Mouse (Mus musculus) limb, embryonic 15.5 days (tissue): ENCODE results near the gene Nod1. TPM values are rescaled to one million over a fixed set of nuclear protein-coding genes. Genes with fewer than 3 reads are reported as not detected.

Experiments used
- ATAC-seq: fragments of 200-750 bp; cut with Nextera tagmentation; 2 replicates; pipeline ENCODE4 v1.8.0; 2017; ENCODE audit warnings: low read depth, moderate TSS enrichment; ENCODE audit not compliant: insufficient number of reproducible peaks, low FRiP score, low TSS enrichment
- H3K27ac ChIP-seq: fragments of 300-500 bp; sonication (generic); 2 replicates; pipeline ENCODE4 v1.5.1; 2015; ENCODE audit warnings: moderate library complexity, mild to moderate bottlenecking, inconsistent platforms
- H3K27me3 ChIP-seq: fragments of 300-500 bp; sonication (generic); 2 replicates; pipeline ENCODE4 v1.6.1; 2015; ENCODE audit warnings: inconsistent platforms
- H3K36me3 ChIP-seq: fragments of 300-500 bp; sonication (generic); 2 replicates; pipeline ENCODE4 v1.6.1; 2015; ENCODE audit warnings: inconsistent platforms
- H3K4me1 ChIP-seq: fragments of 300-500 bp; sonication (generic); 2 replicates; pipeline ENCODE4 v1.6.1; 2015; ENCODE audit warnings: inconsistent platforms
- H3K4me2 ChIP-seq: fragments of 300-500 bp; sonication (generic); 2 replicates; pipeline ENCODE4 v1.6.1; 2015; ENCODE audit warnings: mild to moderate bottlenecking, inconsistent platforms
- H3K4me3 ChIP-seq: fragments of 300-500 bp; sonication (generic); 2 replicates; pipeline ENCODE4 v1.5.1; 2015; ENCODE audit warnings: mild to moderate bottlenecking, inconsistent platforms
- H3K9ac ChIP-seq: fragments of 300-500 bp; sonication (generic); 2 replicates; pipeline ENCODE4 v1.6.1; 2015; ENCODE audit warnings: inconsistent platforms
- H3K9me3 ChIP-seq: fragments of 300-500 bp; sonication (generic); 2 replicates; pipeline ENCODE4 v1.6.1; 2016; ENCODE audit warnings: inconsistent platforms
- WGBS: fragments of 180-500 bp; shearing (Covaris S2); methylation state at CpG from one replicate; pipeline ENCODE4 v1.1.7; 2015; 5-methylcytosine and 5-hydroxymethylcytosine counted together
- polyA plus RNA-seq: library from polyadenylated mRNA; unstranded; fragments of >200 nt; fragmentation: Nextera tagmentation; extraction: Ambion mirVana; gene quantifications from 2 replicates; pipeline ENCODE4 v1.2.1, GENCODE M21; 2015

Gene Nod1
- polyA plus RNA-seq, 1 experiment from 2014 or later = 13.3 TPM

DNA sequence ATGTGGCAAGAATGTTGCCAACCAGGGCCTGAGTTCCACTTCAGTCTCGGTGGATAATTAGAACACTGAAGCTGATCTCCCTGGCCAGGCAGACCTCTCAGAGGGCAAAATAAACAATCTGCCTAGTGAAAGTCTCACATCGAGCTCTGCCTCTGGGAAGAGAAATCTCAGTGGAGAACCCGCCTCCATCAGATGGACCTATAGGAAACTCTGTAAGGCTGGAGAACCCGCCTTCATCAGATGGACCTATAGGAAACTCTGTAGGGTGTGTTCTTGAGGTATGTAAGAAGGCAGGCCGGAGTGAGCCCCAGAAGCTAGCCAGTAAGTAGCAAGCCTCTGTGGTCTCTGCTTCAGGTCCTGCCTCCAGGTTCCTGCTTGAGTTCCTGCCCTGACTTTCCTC, 37.5 kb downstream of the Nod1 start:
- ATAC-seq = no peak
- no peak overlapping the region for H3K27ac ChIP-seq

DNA sequence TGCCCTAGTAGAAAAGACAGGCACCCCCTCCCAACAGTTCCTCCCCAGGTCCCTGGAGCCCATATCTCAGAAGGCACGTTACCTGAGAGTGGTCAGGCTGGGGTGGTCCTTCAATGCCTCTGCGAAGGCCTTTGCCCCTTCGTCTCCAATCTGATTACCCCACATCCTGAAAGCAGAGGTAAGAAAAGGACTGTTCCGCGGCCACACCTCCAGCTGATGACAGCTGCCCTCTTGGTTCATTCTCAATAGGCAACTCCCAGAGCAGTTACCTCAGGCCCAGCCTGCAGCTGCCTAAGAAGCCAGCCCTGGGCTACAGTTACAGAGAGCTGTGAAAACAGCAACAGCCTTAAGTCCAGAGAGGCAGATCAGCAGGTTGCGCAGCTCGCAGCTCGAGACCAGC, 38.1 kb downstream of the Nod1 start:
- no peak overlapping the region for H3K4me3 ChIP-seq
- H3K9me3 ChIP-seq = no peaks in the 10 kb centered on the region
- no peak overlapping the region for H3K4me2 ChIP-seq
- 89% methylated on average over 8 of the region's 8 CpGs for WGBS
- no peak overlapping the region for H3K9ac ChIP-seq
- H3K27me3 ChIP-seq = no peaks in the 10 kb centered on the region
- no peak for ATAC-seq
- H3K27ac ChIP-seq = no peak overlapping the region
- peaks cover 12% of the 10 kb centered on the region; the same call in 1 of the 2 replicates for H3K36me3 ChIP-seq
- H3K4me1 ChIP-seq = no peaks in the 10 kb centered on the region

More for the DNA sequence above, 37.5 kb downstream of the Nod1 start:
- no peak overlapping the region for H3K4me2 ChIP-seq
- no peaks in the 10 kb centered on the region for H3K27me3 ChIP-seq
- H3K4me1 ChIP-seq = no peaks in the 10 kb centered on the region; the same call in 1 of the 2 replicates
- H3K4me3 ChIP-seq = no peak overlapping the region
- 83% methylated on average over 5 of the region's 5 CpGs for WGBS
- no peak overlapping the region for H3K9ac ChIP-seq
- H3K36me3 ChIP-seq = peaks cover 12% of the 10 kb centered on the region; the same call in 1 of the 2 replicates
- H3K9me3 ChIP-seq = no peaks in the 10 kb centered on the region

DNA sequence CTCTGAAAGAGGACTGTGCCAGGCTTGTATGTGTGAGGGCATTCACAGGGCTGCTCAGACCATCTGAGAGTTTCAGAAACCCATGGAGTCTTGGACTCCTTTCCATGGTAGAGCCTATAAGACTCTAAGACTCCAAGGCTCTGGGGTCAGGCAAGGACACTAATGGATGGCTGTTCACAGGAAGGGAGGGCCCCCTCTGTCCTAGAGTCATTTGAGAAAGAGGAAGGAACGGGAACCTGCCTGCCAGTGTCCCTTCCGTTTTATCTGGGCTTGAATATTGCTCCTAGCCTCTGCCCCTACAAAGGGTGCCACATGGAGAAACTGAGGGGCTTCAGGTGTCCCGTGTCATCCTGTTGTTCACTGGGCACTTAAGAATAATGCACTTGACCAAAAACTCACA, 38.5 kb downstream of the Nod1 start:
- no peak for ATAC-seq
- Histone ChIP-seq H3K9ac (no peak overlapping the region), H3K4me3 (no peak overlapping the region), H3K9me3 (no peaks in the 10 kb centered on the region), H3K27ac (no peak overlapping the region), H3K27me3 (no peaks in the 10 kb centered on the region), H3K4me2 (no peak overlapping the region), H3K4me1 (no peaks in the 10 kb centered on the region), H3K36me3 (peaks cover 9% of the 10 kb centered on the region; the same call in 1 of the 2 replicates)
- WGBS = 72% methylated on average over 3 of the region's 3 CpGs

DNA sequence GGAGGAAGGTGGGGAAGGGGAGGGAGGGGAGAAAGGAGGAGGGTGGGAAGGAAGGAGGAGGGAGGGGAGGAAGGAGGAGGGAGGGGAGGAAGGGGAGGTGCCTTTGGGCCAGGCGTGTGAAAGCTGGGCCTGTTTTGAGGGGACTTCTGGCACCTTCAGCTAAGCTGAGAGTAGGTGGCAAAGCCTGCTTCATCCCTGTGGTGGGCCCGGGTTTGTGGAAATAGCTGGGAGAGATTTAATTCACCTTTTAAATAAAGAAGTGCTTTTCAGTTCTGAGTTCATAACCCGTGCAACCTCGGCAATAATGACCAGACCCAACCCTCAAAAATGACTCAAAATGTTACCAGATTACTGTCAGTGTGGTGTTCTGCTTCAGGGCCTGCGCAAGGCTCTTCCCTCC, 39.2 kb downstream of the Nod1 start:
- H3K4me1 ChIP-seq = no peaks in the 10 kb centered on the region
- WGBS = 75% methylated on average over 5 of the region's 5 CpGs
- H3K4me3 ChIP-seq = no peak overlapping the region
- no peak overlapping the region for H3K9ac ChIP-seq
- no peak for ATAC-seq
- no peaks in the 10 kb centered on the region for H3K27me3 ChIP-seq
- H3K36me3 ChIP-seq = peaks cover 12% of the 10 kb centered on the region; the same call in 1 of the 2 replicates
- no peak overlapping the region for H3K27ac ChIP-seq
- no peak overlapping the region for H3K4me2 ChIP-seq
- H3K9me3 ChIP-seq = no peaks in the 10 kb centered on the region

DNA sequence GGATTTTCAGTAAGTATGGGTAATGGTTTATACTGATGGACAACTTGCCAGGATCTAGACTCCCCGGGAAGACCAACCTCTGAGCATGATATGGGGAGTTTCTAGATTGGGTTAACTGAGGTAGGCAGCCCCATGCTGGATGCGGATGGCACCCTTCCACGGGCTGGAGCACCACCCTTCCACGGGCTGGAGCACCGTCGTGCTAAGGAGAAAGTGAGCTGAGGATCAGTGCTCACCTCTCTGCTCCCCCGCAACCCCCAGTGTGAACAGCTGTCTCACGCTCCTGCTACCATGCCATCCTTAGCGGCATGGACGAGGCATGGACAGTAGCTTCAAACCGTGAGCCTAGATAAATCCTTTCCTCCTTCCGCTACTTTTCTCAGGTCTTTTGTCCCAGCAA, 39.9 kb downstream of the Nod1 start:
- H3K9ac ChIP-seq = no peak overlapping the region
- no peak for ATAC-seq
- H3K4me3 ChIP-seq = no peak overlapping the region
- peaks cover 10% of the 10 kb centered on the region; the same call in 1 of the 2 replicates for H3K36me3 ChIP-seq
- no peak overlapping the region for H3K4me2 ChIP-seq
- H3K27ac ChIP-seq = no peak overlapping the region
- 94% methylated on average over 12 of the region's 12 CpGs for WGBS
- no peaks in the 10 kb centered on the region for H3K27me3 ChIP-seq
- no peaks in the 10 kb centered on the region for H3K9me3 ChIP-seq
- no peaks in the 10 kb centered on the region for H3K4me1 ChIP-seq

DNA sequence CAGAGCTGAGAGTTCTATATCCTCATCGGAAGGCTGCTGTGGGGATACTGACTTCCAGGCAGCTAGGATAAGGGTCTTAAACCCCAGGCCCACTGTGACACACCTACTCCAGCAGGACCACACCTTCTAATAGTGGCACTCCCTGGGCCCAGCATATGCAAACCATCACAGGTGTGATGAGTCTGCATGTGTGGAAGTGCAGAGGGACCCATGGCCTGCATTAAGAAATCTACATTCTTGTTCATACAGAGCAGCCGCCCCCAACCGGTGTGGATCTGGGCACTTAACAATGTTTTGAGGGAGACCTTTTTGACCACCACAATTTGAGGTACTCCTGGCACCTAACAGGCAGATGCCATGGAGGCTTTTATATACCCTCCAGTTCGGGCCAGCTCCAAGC, 40.8 kb downstream of the Nod1 start:
- no peaks in the 10 kb centered on the region for H3K9me3 ChIP-seq
- WGBS = 91% methylated on average over 4 of the region's 4 CpGs
- no peak for ATAC-seq
- H3K9ac ChIP-seq = no peak overlapping the region
- no peak overlapping the region for H3K4me2 ChIP-seq
- H3K4me1 ChIP-seq = no peaks in the 10 kb centered on the region
- no peak overlapping the region for H3K27ac ChIP-seq
- no peak overlapping the region for H3K4me3 ChIP-seq
- H3K27me3 ChIP-seq = no peaks in the 10 kb centered on the region
- peaks cover 12% of the 10 kb centered on the region; the same call in 1 of the 2 replicates for H3K36me3 ChIP-seq

DNA sequence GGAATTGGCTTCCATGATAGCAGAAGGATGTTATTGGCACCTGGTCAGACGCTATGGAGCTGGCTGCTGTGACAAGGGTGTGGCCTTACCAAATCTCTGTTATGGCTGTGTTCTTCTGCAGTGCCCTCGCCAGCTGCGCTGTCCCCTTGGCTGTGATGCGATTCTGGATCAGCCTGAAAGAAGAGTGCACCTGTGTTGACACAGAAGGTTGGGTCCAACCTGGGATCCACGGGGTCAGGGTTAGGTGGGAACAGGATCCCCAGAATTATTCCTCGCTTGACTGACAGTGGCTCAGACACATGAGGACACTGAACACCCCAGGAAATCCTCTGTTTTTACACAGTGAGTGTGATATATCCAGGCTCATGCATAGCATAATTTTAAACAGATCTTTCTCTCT, 44.5 kb downstream of the Nod1 start:
- WGBS = 89% methylated on average over 6 of the region's 6 CpGs
- Histone ChIP-seq H3K4me2 (no peak overlapping the region), H3K4me3 (no peak overlapping the region), H3K4me1 (no peaks in the 10 kb centered on the region), H3K27ac (no peak overlapping the region), H3K27me3 (no peaks in the 10 kb centered on the region), H3K9ac (no peak overlapping the region), H3K36me3 (peaks cover 9% of the 10 kb centered on the region; the same call in 1 of the 2 replicates), H3K9me3 (no peaks in the 10 kb centered on the region)
- ATAC-seq = no peak

DNA sequence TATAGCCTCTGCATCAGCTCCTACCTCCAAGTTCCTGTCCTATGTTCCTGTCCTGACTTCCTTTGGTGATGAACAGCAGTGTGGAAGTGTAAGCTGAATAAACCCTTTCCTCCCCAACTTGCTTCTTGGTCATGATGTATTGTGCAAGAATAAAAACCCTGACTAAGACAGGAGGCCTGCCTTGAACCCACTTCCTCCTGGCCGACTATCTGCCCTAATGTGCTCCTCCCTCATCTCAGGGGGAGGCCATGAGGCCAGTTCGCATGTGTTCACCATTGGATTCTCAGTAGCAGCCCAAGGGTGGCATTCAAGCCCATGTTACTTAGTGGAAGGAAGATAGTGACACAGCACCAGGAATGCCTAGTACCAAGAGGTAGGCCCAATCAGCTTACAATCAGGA, 45.5 kb downstream of the Nod1 start:
- Histone ChIP-seq H3K4me2 (no peak overlapping the region), H3K4me3 (no peak overlapping the region), H3K9me3 (no peaks in the 10 kb centered on the region), H3K27me3 (no peaks in the 10 kb centered on the region), H3K27ac (no peak overlapping the region), H3K4me1 (no peaks in the 10 kb centered on the region), H3K36me3 (peaks cover 9% of the 10 kb centered on the region; the same call in 1 of the 2 replicates), H3K9ac (no peak overlapping the region)
- ATAC-seq = no peak
- 74% methylated on average over 2 of the region's 2 CpGs for WGBS

DNA sequence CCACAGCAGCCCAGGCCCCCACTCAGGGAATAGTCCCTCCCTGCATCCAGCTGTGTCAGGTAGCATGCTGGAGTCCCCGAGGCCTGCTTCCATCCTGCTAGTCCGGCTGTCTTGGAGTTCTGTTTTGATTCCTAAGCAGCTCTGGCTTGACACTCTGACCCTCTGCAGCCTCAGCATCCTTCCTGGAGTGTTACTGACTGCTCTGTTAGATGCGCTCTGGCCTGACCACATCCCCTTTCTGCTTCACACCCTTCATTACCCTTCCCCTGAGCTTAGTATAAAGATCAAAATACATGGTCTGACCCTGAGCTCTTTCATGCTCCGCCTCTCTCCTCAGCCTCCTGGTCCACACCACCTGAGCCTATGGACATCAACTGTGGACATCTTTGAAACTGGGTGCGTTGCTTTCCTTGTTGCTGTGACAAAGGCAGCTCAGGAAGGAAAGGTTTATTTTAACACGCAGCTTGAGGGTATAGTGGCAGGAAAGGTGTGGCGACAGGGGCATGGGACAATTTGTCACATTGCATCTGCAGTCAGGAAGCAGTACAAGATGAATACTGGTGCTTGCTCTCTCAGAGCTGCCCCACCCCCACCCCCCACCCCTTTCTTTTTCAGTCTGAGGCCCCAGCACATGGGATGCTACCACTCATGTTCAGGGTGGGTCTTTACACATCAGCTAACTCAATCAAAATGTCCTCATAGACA, 46.5 kb downstream of the Nod1 start:
- ATAC-seq = no peak
- H3K36me3 ChIP-seq = peaks cover 9% of the 10 kb centered on the region; the same call in 1 of the 2 replicates
- H3K9me3 ChIP-seq = no peaks in the 10 kb centered on the region
- no peak overlapping the region for H3K4me3 ChIP-seq
- no peak overlapping the region for H3K27ac ChIP-seq
- H3K4me2 ChIP-seq = no peak overlapping the region
- H3K4me1 ChIP-seq = no peaks in the 10 kb centered on the region
- 63% methylated on average over 7 of the region's 7 CpGs for WGBS
- no peak overlapping the region for H3K9ac ChIP-seq
- H3K27me3 ChIP-seq = no peaks in the 10 kb centered on the region

DNA sequence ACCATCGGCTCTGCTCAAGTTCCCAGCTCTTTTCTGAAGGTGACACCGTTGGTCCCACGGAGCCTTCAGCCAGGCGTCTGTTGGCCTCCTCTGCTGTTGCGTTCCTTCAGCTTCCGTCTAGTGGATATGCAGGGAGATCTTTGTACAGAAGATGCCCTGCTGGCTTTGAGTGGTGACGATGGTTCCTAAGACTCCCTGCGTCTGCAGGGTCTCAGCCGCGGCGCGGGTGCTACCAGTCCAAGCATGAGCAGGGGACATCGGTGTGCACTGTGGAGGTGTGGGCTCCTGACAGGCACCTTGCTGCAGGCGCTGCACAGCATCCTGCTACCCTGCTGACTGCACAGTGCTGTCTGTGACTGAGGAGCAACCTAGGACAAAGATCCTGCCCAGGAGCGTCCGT, 47.9 kb downstream of the Nod1 start:
- Histone ChIP-seq H3K9ac (no peak overlapping the region), H3K27me3 (no peaks in the 10 kb centered on the region), H3K9me3 (no peaks in the 10 kb centered on the region), H3K4me3 (no peak overlapping the region), H3K4me2 (no peak overlapping the region), H3K27ac (no peak overlapping the region), H3K36me3 (peaks cover 9% of the 10 kb centered on the region; the same call in 1 of the 2 replicates), H3K4me1 (no peaks in the 10 kb centered on the region)
- no peak for ATAC-seq
- WGBS = 92% methylated on average over 16 of the region's 16 CpGs

DNA sequence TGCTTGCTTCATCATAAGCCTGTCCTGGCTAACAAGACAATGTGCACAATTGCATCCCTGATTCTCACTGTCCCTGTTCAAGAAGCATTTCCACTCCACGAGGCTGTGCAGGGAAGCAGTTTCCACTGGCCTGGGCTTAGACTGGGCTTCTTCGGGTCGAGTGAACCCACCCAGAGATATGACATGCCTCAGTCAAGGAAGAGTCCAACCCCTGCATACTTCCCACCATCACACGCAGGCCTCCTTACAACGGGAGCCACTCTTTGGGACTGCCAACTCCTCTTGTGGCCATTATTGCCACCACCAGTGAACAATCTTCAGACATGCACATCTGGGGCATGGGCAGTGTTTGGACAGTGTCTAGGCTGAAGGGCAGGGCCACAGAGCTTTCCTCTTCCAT, 53.9 kb downstream of the Nod1 start:
- 90% methylated on average over 5 of the region's 5 CpGs for WGBS
- Histone ChIP-seq H3K9me3 (no peaks in the 10 kb centered on the region), H3K4me3 (no peak overlapping the region)

DNA sequence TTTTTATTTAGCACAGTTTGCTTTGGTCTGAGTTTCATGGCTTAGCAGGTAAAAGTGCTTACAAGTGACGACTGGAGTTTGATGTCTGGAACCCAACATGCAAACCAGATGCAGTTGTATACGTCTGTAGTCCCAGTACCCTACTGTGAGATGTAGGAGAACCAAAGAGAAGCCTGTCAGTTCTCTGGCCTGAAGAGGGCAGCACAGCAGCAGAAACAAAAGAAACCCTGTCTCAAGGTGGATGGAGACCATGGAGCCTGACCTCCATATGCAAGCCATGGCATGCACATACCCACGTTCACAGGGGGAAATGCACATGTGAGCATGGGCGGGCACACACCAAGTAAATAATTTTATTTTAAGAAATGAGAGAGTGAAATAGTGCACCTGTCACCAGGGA, 54.9 kb downstream of the Nod1 start:
- Histone ChIP-seq H3K4me3 (no peak overlapping the region), H3K27ac (no peak overlapping the region), H3K36me3 (no peaks in the 10 kb centered on the region), H3K9me3 (no peaks in the 10 kb centered on the region), H3K4me2 (no peak overlapping the region), H3K27me3 (no peaks in the 10 kb centered on the region), H3K4me1 (no peaks in the 10 kb centered on the region), H3K9ac (no peak overlapping the region)
- WGBS = 25% methylated on average over 4 of the region's 4 CpGs
- no peak for ATAC-seq

More for the DNA sequence above, 53.9 kb downstream of the Nod1 start:
- Histone ChIP-seq H3K9ac (no peak overlapping the region), H3K4me1 (no peaks in the 10 kb centered on the region), H3K4me2 (no peak overlapping the region), H3K27ac (no peak overlapping the region), H3K27me3 (no peaks in the 10 kb centered on the region), H3K36me3 (no peaks in the 10 kb centered on the region; the same call in 1 of the 2 replicates)
- no peak for ATAC-seq
